Mouse (Mus musculus): ENCODE measurements around the gene Rab17. TPM values are rescaled to one million over a fixed set of nuclear protein-coding genes. Genes with fewer than 3 reads are reported as not detected.

Rab17 gene
- polyA plus RNA-seq, 1 experiment from 2014 or later = not detected

DNA sequence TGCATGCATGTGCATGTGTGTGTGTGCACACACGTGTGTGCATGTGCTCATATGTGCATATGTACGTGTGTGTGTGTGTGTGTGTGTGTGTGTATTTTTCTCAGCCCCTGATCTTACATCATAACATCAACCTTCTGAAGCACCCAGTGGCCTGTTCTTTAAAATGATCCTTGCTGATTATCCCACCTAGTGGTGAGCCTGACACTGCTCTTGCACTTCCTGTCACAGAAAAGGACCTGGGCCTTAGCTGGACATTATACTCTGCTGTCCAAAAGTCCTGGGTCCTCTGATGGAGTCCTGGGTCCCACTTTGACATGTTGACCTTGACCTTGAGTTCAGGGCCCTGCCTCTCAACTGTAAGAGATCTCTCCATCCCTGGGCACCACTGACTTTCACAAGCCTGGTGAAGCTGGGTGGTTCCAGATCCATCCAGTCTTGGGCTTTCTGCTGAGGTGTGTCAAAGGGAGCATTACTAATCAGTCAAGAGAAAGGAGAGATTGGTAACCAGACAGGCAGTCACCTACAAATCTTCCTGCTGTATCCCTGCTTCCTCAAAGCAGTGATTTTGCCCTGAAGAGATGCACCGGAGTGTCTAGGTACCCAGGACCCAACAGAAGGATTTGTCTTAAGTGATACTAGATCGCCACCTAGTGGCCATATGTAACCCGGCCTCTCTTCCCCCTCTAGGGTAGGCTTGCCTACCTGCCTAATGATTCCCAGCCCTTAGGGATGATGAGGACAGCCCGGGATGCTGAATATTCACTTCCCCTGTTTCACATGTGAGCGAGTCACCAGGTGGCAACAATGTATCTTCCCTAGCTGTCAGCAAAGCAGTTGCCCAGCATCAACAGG is 13.0 kb downstream of the Rab17 start:
- Histone ChIP-seq H3K27me3 (0 out of 2 replicates have a peak, but pooled peaks cover 5% of the 10 kb centered on the region), H3K4me2 (no peak overlapping the region), H3K4me1 (no peaks in the 10 kb centered on the region), H3K36me3 (ENCODE audit: poor library complexity, severe bottlenecking) (no peaks in the 10 kb centered on the region), H3K4me3 (no peak overlapping the region), H3K27ac (no peak overlapping the region), H3K9ac (no peak overlapping the region), H3K9me3 (replicated peaks) (no peaks in the 10 kb centered on the region)
- 35% methylated on average over 7 of the region's 7 CpGs for WGBS
- ATAC-seq = peak; percentile 77

DNA sequence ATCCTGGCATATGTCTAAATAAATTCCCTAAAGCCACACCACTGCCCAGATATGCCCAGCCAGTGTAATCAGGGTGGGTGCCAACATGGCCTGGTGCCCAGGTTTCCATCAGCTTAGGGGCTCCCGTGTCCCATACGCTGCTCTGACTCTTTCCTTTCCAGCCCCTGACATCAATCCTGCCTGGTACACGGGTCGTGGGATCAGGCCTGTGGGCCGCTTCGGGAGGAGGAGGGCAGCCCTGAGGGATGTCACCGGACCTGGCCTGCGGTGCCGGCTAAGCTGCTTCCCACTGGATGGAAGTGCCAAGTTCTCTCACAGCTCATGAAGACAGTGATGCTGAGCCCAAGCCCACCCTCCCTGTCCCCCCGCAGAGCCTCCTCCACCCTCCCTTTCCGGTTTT is 15.8 kb downstream of the Rab17 start:
- Histone ChIP-seq H3K4me2 (no peak overlapping the region), H3K27ac (no peak overlapping the region), H3K9ac (no peak overlapping the region), H3K4me1 (no peaks in the 10 kb centered on the region), H3K4me3 (no peak overlapping the region), H3K9me3 (replicated peaks) (no peaks in the 10 kb centered on the region), H3K36me3 (ENCODE audit: poor library complexity, severe bottlenecking) (no peaks in the 10 kb centered on the region), H3K27me3 (0 out of 2 replicates have a peak, but pooled peaks cover 5% of the 10 kb centered on the region)
- WGBS = 76% methylated on average over 11 of the region's 11 CpGs
- ATAC-seq = no peak

DNA sequence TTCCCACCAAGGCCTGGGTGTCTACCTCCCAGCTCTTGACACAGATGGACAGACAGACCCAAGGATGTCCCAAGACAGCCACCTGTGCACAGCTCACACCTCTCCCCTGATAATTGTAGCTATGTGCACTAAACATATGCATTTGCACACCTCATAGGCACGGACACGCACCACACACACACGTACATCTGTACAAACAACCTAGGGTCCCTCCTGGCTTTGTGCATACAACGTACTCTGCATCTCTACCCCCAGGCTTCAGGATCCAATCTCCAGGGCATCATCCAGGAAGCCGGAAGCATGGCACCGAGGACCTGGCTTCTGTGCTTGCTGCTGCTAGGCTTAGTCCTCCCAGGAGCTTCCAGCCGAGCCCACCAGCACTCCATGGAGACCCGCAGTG is 16.7 kb downstream of the Rab17 start, which contains the start of gene Prlh:
Gene Prlh (plus strand): TSS at position 301 of the 400 bp plus-strand sequence.
- H3K4me3 ChIP-seq = no peak within 1 kb of the TSS
- H3K9ac ChIP-seq = no peak within 1 kb of the TSS
- WGBS = 81% methylated on average over 8 of the region's 8 CpGs
- no peaks in the 10 kb centered on the region for H3K27me3 ChIP-seq
- H3K27ac ChIP-seq = no peak within 1 kb of the TSS
- H3K4me2 ChIP-seq = no peak within 1 kb of the TSS
- no peak for ATAC-seq
- no peaks in the 10 kb centered on the region for H3K9me3 ChIP-seq (replicated peaks)
- H3K4me1 ChIP-seq = no peaks in the 10 kb centered on the region
- no peaks in the 10 kb centered on the region for H3K36me3 ChIP-seq (ENCODE audit: poor library complexity, severe bottlenecking)

DNA sequence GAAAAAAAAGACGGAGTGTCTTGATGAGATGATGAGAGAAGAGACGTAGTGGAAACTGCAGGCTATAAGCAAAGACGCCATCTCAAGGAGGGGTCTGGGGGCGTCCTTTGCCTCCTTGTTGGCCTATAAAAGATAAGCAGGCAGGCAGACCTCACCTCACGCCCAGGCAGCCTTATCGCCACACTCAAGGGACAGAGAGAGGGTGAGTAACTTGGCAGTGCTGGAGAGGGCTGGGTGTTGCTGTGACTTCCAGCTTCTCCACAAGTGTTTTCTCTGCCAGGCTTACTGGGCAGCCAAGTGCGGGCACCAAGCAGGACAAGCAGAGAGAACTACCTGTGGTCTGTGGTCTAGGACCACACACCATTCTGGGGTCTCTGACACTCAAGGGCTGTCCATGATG is 17.8 kb downstream of the Rab17 start:
- no peaks in the 10 kb centered on the region for H3K4me1 ChIP-seq
- no peak overlapping the region for H3K4me2 ChIP-seq
- no peak for ATAC-seq
- no peaks in the 10 kb centered on the region for H3K9me3 ChIP-seq (replicated peaks)
- H3K4me3 ChIP-seq = no peak overlapping the region
- no peak overlapping the region for H3K27ac ChIP-seq
- H3K27me3 ChIP-seq = no peaks in the 10 kb centered on the region
- no peak overlapping the region for H3K9ac ChIP-seq
- 82% methylated on average over 7 of the region's 7 CpGs for WGBS
- no peaks in the 10 kb centered on the region for H3K36me3 ChIP-seq (ENCODE audit: poor library complexity, severe bottlenecking)

DNA sequence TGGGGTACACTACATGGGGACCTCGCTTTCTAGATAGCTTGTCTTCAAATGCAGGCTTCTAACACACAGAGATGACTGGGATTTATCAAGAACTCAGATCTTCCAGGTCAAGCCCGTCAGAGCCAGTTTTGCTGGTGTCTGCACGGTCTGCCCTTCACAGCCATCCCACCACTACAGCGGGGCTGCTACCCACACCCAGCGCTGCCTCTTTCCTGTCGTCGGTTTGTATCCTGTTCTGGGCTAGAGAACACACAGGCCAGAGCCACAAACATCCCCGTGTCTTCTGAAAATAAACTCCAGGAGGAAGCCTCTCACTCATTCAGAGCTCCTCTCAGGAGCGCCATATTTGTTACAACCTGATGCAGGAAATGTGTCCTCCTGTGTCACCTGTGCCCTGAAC is 20.2 kb downstream of the Rab17 start:
- 84% methylated on average over 9 of the region's 9 CpGs for WGBS
- H3K36me3 ChIP-seq (ENCODE audit: poor library complexity, severe bottlenecking) = no peaks in the 10 kb centered on the region
- no peak for ATAC-seq
- H3K4me2 ChIP-seq = no peak overlapping the region
- no peak overlapping the region for H3K9ac ChIP-seq
- H3K27ac ChIP-seq = no peak overlapping the region
- no peak overlapping the region for H3K4me3 ChIP-seq
- no peaks in the 10 kb centered on the region for H3K9me3 ChIP-seq (replicated peaks)
- H3K27me3 ChIP-seq = no peaks in the 10 kb centered on the region
- H3K4me1 ChIP-seq = no peaks in the 10 kb centered on the region

DNA sequence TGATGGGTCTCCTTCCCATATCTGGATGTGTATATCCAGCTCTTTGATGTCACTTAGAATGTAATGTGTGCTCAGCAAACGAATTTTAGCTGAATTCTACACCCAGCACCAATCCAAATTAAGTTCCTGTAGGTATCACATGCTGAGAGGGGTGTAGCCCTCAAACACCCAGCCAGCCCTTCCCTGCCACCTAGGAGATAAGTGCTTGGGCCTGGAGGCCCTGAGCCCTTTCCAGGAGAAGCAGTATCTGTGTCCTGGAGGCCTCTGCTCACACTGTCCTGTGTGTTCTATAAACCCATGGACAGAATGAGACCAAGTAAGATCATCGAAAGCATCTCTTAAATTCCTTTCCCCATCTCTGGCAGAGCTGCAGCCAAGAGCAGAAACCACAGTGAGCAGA is 22.2 kb downstream of the Rab17 start:
- Histone ChIP-seq H3K4me3 (no peak overlapping the region), H3K4me1 (no peaks in the 10 kb centered on the region), H3K9me3 (replicated peaks) (no peaks in the 10 kb centered on the region), H3K36me3 (ENCODE audit: poor library complexity, severe bottlenecking) (no peaks in the 10 kb centered on the region), H3K27me3 (no peaks in the 10 kb centered on the region), H3K27ac (no peak overlapping the region), H3K4me2 (no peak overlapping the region), H3K9ac (no peak overlapping the region)
- WGBS = 74% methylated on average over 2 of the region's 2 CpGs
- ATAC-seq = no peak

DNA sequence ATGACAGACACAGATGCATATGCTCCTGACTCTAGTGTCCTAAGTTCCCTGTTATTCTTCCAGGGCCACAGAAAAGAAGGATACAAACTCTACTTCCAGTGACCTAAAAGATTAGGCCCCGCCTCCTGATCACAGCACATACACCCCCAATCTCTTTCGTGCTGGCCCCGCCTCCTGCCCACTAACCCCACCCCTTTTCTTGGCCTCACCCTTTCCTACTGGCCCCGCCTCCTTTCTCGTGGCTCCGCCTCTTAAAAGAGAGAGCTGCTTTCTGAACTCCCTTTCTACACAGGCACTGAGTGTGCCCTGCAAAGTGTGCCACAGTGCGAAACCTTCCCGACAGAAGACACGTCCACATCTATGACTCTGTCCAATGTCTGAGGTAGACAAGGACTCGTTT is 24.3 kb downstream of the Rab17 start:
- H3K9me3 ChIP-seq (replicated peaks) = no peaks in the 10 kb centered on the region
- H3K4me1 ChIP-seq = no peaks in the 10 kb centered on the region
- WGBS = 57% methylated on average over 10 of the region's 10 CpGs
- no peaks in the 10 kb centered on the region for H3K36me3 ChIP-seq (ENCODE audit: poor library complexity, severe bottlenecking)
- H3K4me3 ChIP-seq = no peak overlapping the region
- H3K27me3 ChIP-seq = no peaks in the 10 kb centered on the region
- H3K27ac ChIP-seq = no peak overlapping the region
- no peak overlapping the region for H3K4me2 ChIP-seq
- no peak overlapping the region for H3K9ac ChIP-seq
- ATAC-seq = no peak

DNA sequence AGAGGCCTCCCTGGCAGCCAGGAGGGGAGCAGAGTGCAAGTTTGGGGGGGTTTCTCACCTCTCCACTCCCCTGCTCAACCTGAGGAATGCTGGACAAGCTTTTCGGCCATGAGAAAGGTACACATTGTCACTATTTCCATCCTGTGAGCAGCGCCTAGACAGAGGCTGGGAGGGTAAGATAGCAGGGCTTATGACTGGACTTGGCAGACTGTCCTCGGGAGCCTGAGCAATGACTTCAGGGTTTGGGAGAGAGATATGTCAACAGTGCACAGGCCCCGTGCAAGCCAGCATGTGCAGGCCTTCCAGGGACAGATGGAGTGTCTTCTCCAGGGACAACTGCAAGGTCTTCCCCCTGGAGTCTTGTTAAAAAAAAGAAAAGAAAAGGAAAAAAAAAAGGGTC is 29.5 kb downstream of the Rab17 start:
- ATAC-seq = no peak
- Histone ChIP-seq H3K36me3 (ENCODE audit: poor library complexity, severe bottlenecking) (no peaks in the 10 kb centered on the region), H3K9ac (no peak overlapping the region), H3K4me3 (no peak overlapping the region), H3K27ac (no peak overlapping the region), H3K4me1 (no peaks in the 10 kb centered on the region), H3K9me3 (replicated peaks) (no peaks in the 10 kb centered on the region), H3K4me2 (no peak overlapping the region), H3K27me3 (no peaks in the 10 kb centered on the region)
- 84% methylated on average over 4 of the region's 4 CpGs for WGBS

DNA sequence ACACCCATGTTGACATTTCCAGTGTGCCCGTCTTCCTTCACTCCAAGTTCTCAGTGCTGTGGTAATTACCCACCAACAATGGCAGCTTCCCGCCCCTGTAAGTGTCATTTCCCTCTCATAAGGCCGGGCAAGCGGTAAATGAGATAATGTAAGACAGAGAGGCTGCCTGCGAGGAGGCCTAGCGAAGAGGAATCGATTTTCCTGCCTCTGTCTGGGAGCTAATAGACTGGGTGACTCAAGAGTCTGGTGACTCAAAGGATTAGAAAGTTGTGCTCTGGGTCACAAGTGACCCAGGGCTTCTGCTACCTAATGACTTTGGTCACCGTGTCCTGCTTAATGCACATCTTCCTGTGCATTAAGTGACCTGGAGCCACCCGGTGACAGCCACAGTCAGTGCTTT is 32.5 kb downstream of the Rab17 start:
- Histone ChIP-seq H3K4me3 (no peak overlapping the region), H3K27me3 (no peaks in the 10 kb centered on the region), H3K36me3 (ENCODE audit: poor library complexity, severe bottlenecking) (no peaks in the 10 kb centered on the region), H3K4me2 (no peak overlapping the region), H3K9ac (no peak overlapping the region), H3K27ac (no peak overlapping the region), H3K9me3 (replicated peaks) (no peaks in the 10 kb centered on the region), H3K4me1 (no peaks in the 10 kb centered on the region)
- no peak for ATAC-seq
- 63% methylated on average over 9 of the region's 9 CpGs for WGBS

DNA sequence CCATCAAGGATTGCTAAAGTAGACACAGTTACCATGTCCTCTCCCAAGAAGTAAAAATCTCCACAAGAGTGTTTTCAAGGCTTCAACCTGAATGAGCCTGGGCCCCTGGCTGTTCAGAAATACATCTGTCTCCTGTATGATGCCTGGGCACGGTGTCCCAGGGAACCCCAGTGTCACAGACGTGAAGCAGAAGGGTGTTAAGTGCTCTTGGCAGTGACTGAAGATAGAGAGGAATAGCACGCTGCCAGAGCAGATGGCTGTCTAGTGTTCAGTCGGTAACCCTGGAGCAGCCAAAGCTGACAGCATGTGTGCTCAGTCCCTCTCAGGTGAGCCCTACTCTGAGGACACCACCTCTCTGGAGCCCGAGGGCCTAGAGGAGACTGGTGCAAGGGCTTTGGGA is 36.5 kb downstream of the Rab17 start:
- Histone ChIP-seq H3K36me3 (ENCODE audit: poor library complexity, severe bottlenecking) (no peaks in the 10 kb centered on the region), H3K27ac (no peak overlapping the region), H3K4me2 (no peak overlapping the region), H3K9me3 (replicated peaks) (no peaks in the 10 kb centered on the region), H3K4me3 (no peak overlapping the region), H3K9ac (no peak overlapping the region), H3K4me1 (peaks cover 4% of the 10 kb centered on the region), H3K27me3 (peaks cover 4% of the 10 kb centered on the region)
- ATAC-seq = 0 out of 2 replicates have a peak, but pooled peaks have one; percentile 30
- 70% methylated on average over 5 of the region's 5 CpGs for WGBS

DNA sequence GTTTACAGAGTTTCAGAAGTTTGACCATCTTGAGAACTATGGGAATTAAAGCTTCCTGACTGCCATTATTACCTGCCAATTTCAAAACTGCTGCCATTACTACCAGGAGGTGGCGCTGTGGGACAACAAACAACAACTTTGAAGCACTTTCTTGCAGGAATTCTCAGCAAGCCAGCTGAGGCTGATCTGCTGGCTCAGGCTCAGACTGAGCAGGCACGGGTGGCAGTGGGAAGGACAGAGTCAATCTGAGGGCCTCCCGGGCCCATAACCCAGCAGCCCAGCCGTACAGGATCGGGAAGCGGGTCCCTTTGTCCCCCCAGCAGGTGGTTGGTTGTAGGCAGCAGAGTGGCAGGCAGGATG is 40.9 kb downstream of the Rab17 start:
- H3K4me3 ChIP-seq = no peak overlapping the region

DNA sequence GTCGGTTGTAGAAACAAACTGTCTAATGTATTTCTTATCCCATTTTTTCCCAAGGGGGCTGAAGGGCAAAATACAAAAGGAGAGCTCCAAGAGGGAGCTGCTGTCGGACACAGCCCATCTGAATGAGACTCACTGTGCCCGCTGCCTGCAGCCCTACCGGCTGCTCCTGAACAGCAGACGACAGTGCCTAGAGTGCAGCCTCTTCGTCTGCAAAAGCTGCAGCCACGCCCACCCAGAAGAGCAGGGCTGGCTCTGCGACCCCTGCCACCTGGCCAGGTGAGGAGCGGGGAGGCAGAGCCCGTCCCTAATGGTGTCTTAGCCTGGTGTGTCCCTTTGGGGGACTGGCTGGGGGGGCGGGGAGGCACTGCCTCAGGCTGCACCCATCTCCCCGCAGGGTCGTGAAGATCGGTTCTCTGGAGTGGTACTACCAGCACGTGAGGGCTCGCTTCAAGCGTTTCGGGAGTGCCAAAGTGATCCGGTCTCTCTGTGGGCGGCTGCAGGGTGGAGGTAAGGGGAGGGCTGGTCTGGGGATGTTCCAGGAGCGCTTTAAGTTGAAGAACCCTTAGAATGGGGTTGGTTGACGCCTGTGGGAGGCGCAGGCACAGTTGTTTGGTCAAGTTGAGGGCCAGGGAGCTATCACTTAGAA is 41.4 kb downstream of the Rab17 start:
- WGBS = under 1% methylated on average over 22 of the region's 23 CpGs
- peaks cover 8% of the 10 kb centered on the region for H3K4me1 ChIP-seq
- H3K9me3 ChIP-seq (replicated peaks) = no peaks in the 10 kb centered on the region
- H3K36me3 ChIP-seq (ENCODE audit: poor library complexity, severe bottlenecking) = no peaks in the 10 kb centered on the region
- peak overlapping the region; percentile 24 for H3K4me3 ChIP-seq
- H3K4me2 ChIP-seq = peak overlapping the region; percentile 55
- no peak overlapping the region for H3K27ac ChIP-seq
- peaks cover 11% of the 10 kb centered on the region for H3K27me3 ChIP-seq
- ATAC-seq = peak; percentile 27; the same call in 1 of the 2 replicates
- no peak overlapping the region for H3K9ac ChIP-seq

More for the DNA sequence above, 40.9 kb downstream of the Rab17 start:
- H3K9me3 ChIP-seq (replicated peaks) = no peaks in the 10 kb centered on the region
- H3K4me1 ChIP-seq = peaks cover 8% of the 10 kb centered on the region
- H3K4me2 ChIP-seq = peak overlapping the region; percentile 55
- H3K9ac ChIP-seq = no peak overlapping the region
- WGBS = 6% methylated on average over 6 of the region's 6 CpGs
- ATAC-seq = no peak; the same call in 1 of the 2 replicates
- H3K36me3 ChIP-seq (ENCODE audit: poor library complexity, severe bottlenecking) = no peaks in the 10 kb centered on the region
- H3K27me3 ChIP-seq = peaks cover 11% of the 10 kb centered on the region
- H3K27ac ChIP-seq = no peak overlapping the region
